Mouse (Mus musculus): ENCODE measurements around the gene Tns1.

Tns1 gene

GRCm38 (mm10) chr1:73930411-73931134 lies 193.7 kb downstream of the Tns1 start:
- DNase-seq (ENCODE audit: low spot score) = no peak

GRCm38 (mm10) chr1:73929952-73930329 lies 194.3 kb downstream of the Tns1 start:
- DNase-seq (ENCODE audit: low spot score) = no peak

DNA sequence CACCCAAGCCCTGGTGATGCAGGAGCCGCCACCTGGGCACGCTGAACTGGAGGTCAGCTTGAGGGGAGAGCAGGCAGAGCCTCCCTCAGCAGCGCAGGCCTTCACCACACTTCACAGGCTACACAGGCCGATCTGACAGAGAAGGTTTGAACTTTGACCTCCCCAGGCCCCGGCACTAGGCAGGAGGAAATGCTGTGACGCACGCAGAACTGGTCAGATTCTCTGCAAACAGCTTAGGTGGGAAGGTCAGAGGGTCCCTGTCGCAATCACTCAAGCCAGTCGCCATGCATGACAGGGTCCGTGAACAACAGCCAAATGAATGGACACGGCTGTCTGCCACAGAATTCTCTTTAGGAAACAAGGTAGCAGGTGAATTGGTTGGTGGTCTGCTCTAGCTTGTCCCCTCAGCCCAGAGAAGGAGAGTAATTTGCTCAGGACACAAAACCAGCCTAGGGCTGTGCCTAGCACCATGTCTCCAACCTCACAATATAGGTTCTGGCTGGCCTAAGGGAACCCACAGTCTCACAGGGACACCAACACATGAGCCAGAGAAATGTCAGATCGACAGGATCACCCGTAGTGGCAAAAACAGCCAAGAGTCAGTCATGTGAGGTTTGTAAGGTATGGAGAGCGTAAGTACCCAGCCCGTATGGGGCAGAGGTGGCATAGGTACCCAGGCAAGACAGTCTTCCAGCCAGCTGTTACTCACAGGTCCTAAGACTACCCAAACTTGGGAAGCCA lies 194.9 kb downstream of the Tns1 start:
- DNase-seq (ENCODE audit: low spot score) = no peak

DNA sequence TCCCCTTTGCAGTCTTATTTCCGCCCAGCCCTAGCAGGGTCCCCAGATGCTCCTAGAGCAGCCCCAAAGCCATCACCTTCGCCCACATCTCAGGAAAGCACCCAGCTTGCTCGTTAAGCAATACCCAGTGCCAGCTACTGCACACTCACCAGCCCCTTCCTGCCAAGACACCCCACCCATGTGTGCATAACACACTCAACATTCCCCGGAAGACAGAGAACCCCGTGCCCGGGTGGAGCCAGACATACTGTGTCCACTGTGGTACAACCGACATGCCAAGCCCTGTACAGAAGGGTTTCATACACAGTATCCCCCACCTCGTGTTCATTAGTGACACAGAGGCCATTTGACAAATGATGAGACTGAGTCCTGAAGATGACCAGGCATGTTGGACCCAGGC lies 195.9 kb downstream of the Tns1 start:
- DNase-seq (ENCODE audit: low spot score) = no peak

- no peak for DNase-seq (ENCODE audit: low spot score)
Observed at GRCm38 (mm10) chr1:73927819-73928218, 196.4 kb downstream of the Tns1 start.

DNA sequence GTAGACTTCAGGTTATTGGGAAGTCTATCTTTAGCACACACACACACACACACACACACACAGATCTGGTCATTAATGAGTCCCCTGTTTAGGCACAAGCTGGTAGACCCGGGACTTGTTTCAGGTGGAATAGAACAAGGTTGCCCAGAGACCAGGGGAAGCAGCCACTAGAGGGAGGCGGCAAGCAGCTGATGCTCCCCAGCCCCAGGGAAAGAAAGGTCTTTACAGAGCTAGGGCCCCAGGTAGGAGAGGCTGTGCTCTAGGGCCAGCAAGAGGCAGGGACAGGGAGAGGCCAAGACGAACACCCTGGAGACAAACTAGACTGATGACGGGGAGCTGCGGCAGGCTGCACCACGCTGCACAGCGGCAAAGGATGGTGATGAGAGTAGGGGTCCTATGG lies 198.0 kb downstream of the Tns1 start:
- no peak for DNase-seq (ENCODE audit: low spot score)

DNA sequence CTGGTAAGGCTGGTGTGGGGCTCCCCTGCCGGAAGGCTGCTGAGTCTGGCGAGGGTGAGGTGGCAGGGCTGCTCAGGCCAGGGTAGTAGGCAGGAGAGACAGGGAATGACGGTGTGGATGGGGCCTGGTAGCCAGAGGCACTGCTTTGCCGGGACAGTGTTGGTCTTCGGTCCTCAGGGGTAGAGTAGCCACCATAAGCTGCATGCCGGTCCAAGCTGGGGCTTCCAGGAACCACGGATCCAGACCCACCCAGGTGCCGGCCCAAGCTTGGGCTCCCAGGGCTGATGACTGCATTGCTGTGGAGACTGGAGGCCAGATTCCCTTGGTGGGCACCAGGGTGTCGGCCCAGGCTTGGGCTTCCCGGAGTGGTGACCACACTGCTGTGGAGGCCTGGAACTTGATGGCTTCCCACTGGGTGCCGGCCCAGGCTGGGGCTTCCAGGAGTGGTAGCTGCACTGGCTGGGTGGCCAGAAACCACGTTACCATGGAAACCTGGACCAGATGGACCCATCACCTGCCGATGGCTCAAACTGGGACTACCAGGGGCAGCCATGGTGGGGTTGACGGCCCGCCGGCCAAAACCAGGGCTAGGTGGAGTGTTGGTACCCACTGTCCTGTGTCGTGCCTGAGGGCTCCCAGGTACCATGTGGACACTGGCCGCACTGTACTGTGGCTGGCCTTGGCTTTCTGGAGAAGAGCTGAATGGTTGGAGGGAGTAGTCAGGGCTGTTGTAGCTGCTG lies 199.2 kb downstream of the Tns1 start:
- DNase-seq (ENCODE audit: low spot score) = no peak

DNA sequence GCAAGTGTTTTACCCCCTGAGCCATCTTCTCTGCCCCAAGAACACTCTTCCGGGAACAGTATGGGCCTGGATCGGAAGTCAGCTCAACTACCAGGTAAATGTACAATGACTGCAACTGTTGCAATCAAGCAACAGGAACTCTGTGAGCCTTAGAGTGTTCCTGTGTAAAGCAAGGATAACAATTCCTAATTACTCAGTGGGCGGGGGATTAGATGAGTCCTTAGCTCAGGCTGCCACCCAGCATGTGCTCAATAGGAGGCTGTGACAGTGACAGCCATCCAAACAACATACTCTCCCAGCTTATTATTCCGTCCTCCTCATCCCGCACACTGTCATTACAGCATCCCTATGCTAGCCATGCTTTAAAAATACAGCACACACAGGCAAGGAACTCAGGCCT lies 200.0 kb downstream of the Tns1 start:
- DNase-seq (ENCODE audit: low spot score) = no peak

- no peak for DNase-seq (ENCODE audit: low spot score)
Observed at GRCm38 (mm10) chr1:73923185-73923584, 201.1 kb downstream of the Tns1 start.

GRCm38 (mm10) chr1:73920701-73921100 lies 203.5 kb downstream of the Tns1 start:
- no peak for DNase-seq (ENCODE audit: low spot score)

- no peak for DNase-seq (ENCODE audit: low spot score)
Observed at GRCm38 (mm10) chr1:73919909-73920308, 204.3 kb downstream of the Tns1 start.

- DNase-seq (ENCODE audit: low spot score) = no peak
Observed at GRCm38 (mm10) chr1:73918001-73918400, 206.2 kb downstream of the Tns1 start.

DNA sequence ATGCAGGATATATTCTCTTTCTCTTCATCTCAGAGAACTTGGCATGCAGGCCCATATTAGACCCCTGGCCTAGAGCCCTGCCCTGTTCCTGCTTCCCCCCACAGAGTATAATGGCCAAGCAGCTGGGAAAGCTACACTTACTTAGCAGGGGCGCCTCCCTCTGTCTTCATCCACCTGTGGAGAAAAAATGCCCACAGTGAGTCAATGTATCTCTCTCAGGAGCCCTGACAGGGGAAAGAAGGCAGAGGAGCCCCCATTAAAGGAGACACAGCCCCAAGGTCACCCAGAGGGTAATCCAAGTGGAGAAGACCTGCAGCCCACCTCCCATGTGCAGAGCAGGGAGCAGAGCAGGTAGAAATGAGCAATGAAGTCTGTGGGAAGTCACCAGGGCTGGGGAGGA lies 208.0 kb downstream of the Tns1 start:
- DNase-seq (ENCODE audit: low spot score) = no peak

- no peak for DNase-seq (ENCODE audit: low spot score)
Observed at GRCm38 (mm10) chr1:73915218-73916070, 208.8 kb downstream of the Tns1 start.

GRCm38 (mm10) chr1:73914076-73914475 lies 210.2 kb downstream of the Tns1 start:
- DNase-seq (ENCODE audit: low spot score) = peak; percentile 53

DNA sequence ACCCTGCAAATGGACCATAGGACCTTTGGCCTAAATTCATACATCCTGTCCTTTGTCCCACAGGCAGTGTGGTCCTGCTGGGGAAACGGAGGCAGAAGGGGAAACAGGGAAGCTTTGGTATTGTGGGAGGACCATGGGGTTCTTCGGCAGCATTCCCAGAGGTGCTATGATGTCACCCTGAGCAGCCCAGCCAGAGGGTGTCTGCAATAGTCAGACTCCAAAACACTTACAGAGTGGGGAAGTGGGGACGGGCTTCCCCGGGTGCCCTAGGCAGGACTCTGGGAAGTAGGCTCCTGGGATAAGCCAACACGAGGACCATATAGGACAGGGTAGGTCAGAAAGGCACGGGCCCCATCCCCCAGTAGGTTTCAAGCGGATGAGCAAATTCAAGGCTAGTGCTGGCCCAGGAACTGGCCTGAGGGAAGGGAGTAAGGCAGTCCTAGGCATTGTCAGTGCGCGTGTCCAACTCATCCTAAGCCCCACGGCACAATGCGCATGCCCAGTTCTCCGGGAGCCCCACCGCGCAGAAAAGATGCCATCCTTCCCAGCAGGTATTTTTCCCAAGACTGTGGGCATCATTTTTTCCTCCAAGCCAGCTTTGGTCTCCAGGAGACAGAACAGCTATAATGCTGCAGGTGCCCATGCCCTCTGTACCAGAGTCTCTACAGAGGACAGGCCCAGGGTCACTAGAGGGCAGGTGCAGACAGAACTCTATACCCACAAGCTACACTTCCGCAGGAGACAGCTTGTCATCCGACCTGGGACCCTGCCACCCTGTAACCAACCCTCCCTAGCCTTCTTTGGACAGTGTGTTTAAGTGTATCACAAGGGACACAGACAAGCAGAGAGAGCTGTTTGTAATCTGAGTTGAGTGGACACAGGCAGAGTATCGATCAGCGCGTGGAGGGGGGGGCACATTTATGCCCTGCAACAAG lies 210.9 kb downstream of the Tns1 start:
- DNase-seq (ENCODE audit: low spot score) = no peak

DNA sequence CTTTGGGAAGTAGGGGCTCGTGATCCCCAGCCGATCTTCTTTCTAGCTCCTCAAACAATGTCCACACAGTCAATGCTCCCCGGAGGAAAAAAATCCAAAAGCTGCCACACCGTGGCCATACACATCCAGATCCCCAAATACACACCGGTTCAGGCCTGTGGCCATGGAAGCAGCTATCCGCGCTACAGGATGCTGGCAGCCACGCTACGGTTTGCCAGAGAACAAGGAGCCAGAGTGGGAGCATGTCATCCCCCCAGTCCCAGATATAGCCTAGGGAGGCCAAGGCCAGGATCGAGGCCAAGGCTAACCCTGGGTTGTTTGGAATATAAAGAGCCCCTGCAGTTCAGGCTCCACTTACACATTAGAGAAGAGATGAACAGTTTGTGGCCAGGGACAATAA lies 211.8 kb downstream of the Tns1 start:
- DNase-seq (ENCODE audit: low spot score) = no peak

DNA sequence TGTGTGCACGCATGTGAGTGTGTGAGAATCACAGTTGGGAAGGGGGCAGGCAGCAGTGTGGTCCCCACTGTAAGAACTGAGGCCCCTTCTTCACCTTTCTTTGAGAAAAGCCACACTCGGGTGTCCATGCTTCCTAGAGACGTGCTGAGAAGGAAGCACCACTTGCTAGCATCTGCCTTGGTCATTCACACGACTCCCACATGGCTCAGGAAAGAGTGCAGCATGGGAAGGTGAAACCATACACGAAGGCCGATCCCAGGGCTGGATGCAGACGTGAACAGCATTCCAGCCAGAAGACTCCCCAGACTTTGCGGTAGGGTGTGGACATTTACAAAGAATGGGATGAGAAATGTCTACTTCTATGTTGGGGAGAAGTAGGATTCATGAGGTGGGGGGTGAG lies 212.3 kb downstream of the Tns1 start:
- no peak for DNase-seq (ENCODE audit: low spot score)

DNA sequence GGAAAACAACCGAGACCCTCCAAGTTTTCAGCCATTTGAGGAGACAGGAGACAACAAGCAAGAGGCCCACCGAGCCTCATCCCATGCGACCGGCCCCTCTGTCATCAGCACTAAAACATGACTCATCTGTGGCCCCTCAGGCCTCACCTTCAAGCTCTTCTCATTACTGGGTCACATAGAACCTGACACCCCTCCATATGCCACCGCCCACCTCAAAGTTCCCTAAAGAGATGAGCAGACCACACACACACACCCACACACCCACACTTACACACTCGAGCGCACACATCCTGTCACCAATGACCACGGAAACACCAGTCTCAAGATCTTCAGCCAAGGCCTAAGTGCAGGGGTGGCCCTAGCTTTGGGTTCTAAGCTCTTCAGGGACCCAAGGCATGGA lies 213.5 kb downstream of the Tns1 start:
- no peak for DNase-seq (ENCODE audit: low spot score)

GRCm38 (mm10) chr1:73910111-73910510 lies 214.1 kb downstream of the Tns1 start:
- no peak for DNase-seq (ENCODE audit: low spot score)

Data from retina, embryonic 14.5 days (tissue).